Mouse (Mus musculus) lung, postnatal 0 days (tissue): Measurements from ENCODE around the gene Pi4k2b.
"Not testable (repeated sequence)": the region's sequence is repeated elsewhere in the genome, so short reads cannot be mapped to it uniquely, and the experiment has no call there.

Experiments
- CTCF ChIP-seq: IDR thresholded peaks from 2 replicates; pipeline ENCODE4 v1.5.1; 2016; ENCODE audit warnings: antibody characterized with exemption, mild to moderate bottlenecking
- EP300 ChIP-seq: IDR thresholded peaks from 2 replicates; pipeline ENCODE4 v1.6.1; 2016; ENCODE audit warnings: antibody characterized with exemption, mild to moderate bottlenecking, control low read depth

DNA sequence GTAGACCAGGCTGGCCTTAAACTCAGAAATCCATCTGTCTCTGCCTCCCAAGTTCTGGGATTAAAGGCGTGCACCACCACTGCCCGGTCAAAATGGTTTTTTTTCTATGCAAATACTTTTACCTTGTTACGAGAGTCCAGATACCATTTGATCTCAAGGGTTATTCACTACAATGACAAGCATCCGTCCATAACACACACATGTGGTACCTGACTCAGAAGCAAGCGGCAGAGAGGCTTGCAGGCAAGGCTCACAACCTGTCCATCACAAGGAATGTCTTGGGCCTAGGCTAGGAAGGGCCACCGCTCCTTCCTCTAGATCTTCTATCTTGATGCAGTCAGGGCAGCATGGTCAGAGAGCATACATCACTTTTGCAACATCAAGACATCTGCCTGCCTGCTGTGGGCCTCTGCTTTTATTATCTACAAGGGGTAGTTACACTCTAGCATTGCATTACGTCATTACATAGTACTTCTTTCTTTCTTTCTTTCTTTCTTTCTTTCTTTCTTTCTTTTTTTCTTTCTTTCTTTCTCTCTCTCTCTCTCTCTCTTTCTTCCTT lies 43.4 kb upstream of the Pi4k2b start:
- not testable (repeated sequence) for TF ChIP-seq CTCF, EP300
